ENCODE assay signal across 23 mouse cellular contexts in the genomic region with DNA sequence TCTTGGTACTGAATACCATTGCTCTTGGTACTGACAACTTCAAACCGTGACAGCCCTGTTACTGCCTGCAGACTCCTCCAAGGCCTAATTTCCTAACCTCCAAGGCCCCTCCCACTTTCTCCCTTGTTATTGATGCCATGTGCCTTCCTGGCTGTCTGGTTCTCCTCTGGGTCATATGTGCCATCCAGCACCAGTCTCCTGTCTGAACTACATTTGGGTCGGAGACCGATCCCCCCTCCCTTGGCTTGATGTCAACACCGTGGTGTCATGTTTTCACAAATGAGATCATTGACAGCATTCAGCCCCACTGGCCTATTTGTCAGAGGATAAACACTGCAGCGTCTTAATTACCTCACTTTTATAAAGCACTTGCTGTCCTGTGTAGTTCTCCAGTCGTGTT.
A peak's percentile ranks its signal among the peaks of the same experiment; 100 is the strongest.
DNase-seq lines count a peak whose midpoint lies in the region; ATAC-seq and TF ChIP-seq lines count a peak whose summit lies in the region.
"Had no signal": no experiment of that assay in that cellular context is flagged by ENCODE, and none has a peak within 500 bp of the region (broad histone marks: within the 10 kb centered on the region; RNA-seq: fewer than 3 reads in every experiment).

No protein-coding gene starts in this region.

- no peak for TF ChIP-seq POLR2A in cerebellum, adult 2 months (IDR thresholded peaks at IDR 0.05; ENCODE audit: borderline replicate concordance, insufficient read depth, low read length)

- TF ChIP-seq CTCF in cerebellum, adult 2 months (IDR thresholded peaks at IDR 0.05; ENCODE audit: borderline replicate concordance, insufficient read depth, low read depth, low read length) = no peak
- no peak for TF ChIP-seq CTCF in hindbrain, postnatal 0 days (IDR thresholded peaks at IDR 0.05; ENCODE audit: low read depth)

- peak; percentile 49; the same call in 1 of the 2 replicates for ATAC-seq in hindbrain, postnatal 0 days
- ATAC-seq in hindbrain, embryonic 12.5 days (ENCODE audit: low FRiP score) = no peak
- ATAC-seq: intestine, postnatal 0 days; Patski had no signal

- WGBS in cerebellum, adult 2 months = 40% methylated on average over 6 of the region's 6 CpGs
- WGBS in hindbrain, postnatal 0 days = 32% methylated on average over 6 of the region's 6 CpGs
- 69% methylated on average over 6 of the region's 6 CpGs for WGBS in hindbrain, embryonic 12.5 days

- no peaks in the 10 kb centered on the region for H3K27me3 ChIP-seq in cerebellum, adult 2 months (ENCODE audit: control insufficient read depth, insufficient read depth, low read length)
- no peaks in the 10 kb centered on the region for H3K27me3 ChIP-seq in hindbrain, postnatal 0 days (ENCODE audit: insufficient read depth, low read length)
- H3K27me3 ChIP-seq in hindbrain, embryonic 12.5 days = no peaks in the 10 kb centered on the region
- H3K27me3 ChIP-seq: CH12.LX; embryonic facial prominence, embryonic 12.5 days; embryonic facial prominence, embryonic 15.5 days; Patski had no signal

- H3K4me1 ChIP-seq in cerebellum, adult 2 months (ENCODE audit: control insufficient read depth, insufficient read depth, low read length) = peaks cover 5% of the 10 kb centered on the region
- H3K4me1 ChIP-seq in hindbrain, postnatal 0 days (ENCODE audit: insufficient read depth, low read length) = no peaks in the 10 kb centered on the region
- peaks cover 11% of the 10 kb centered on the region; the same call in 1 of the 2 replicates for H3K4me1 ChIP-seq in hindbrain, embryonic 12.5 days
- H3K4me1 ChIP-seq: embryonic facial prominence, embryonic 12.5 days; embryonic facial prominence, embryonic 15.5 days had no signal

- no peak overlapping the region for H3K4me3 ChIP-seq in cerebellum, adult 2 months (replicated peaks; ENCODE audit: insufficient read depth, low read depth, low read length)
- H3K4me3 ChIP-seq in hindbrain, postnatal 0 days (ENCODE audit: low read length) = no peak overlapping the region
- no peak overlapping the region for H3K4me3 ChIP-seq in hindbrain, embryonic 12.5 days
- H3K4me3 ChIP-seq: embryonic facial prominence, embryonic 12.5 days; embryonic facial prominence, embryonic 15.5 days; heart, adult 2 months had no signal

- no peak overlapping the region for H3K9ac ChIP-seq in hindbrain, postnatal 0 days (replicated peaks; ENCODE audit: low read length)
- H3K9ac ChIP-seq in hindbrain, embryonic 12.5 days = no peak overlapping the region
- H3K9ac ChIP-seq: embryonic facial prominence, embryonic 12.5 days; embryonic facial prominence, embryonic 15.5 days had no signal

- H3K9me3 ChIP-seq in hindbrain, postnatal 0 days (ENCODE audit: low read length) = no peaks in the 10 kb centered on the region
- H3K9me3 ChIP-seq in hindbrain, embryonic 12.5 days (replicated peaks) = no peaks in the 10 kb centered on the region
- H3K9me3 ChIP-seq: embryonic facial prominence, embryonic 12.5 days; embryonic facial prominence, embryonic 15.5 days had no signal

- DNase-seq in cerebellum, postnatal 14 days = peak; percentile 43 to 52
- no peak for DNase-seq in cerebellum, adult 2 months
- DNase-seq in heart, adult 11 months = peak; percentile 59
- DNase-seq in heart, adult 8-10 months (ENCODE audit: low spot score) = no peak
- DNase-seq in hindbrain, postnatal 0 days (ENCODE audit: low spot score) = peak; percentile 38
- peak; percentile 47 for DNase-seq in retina, postnatal 1 day
- no peak for DNase-seq in retina, embryonic 14.5 days (ENCODE audit: low spot score)
- DNase-seq: adrenal gland, postnatal 10 days; adrenal gland, postnatal 36 days; B cell, adult 2 months; cerebellum, adult 8-10 months; cerebellum, postnatal 25 days; gastrocnemius, postnatal 25 days; heart, adult 2 months; kidney, adult 2 months had no signal

- no peaks in the 10 kb centered on the region for H3K36me3 ChIP-seq in hindbrain, postnatal 0 days (ENCODE audit: insufficient read depth, low read length)
- H3K36me3 ChIP-seq in hindbrain, embryonic 12.5 days = no peaks in the 10 kb centered on the region
- H3K36me3 ChIP-seq: embryonic facial prominence, embryonic 12.5 days; embryonic facial prominence, embryonic 15.5 days; G1E had no signal

- no peak overlapping the region for H3K27ac ChIP-seq in cerebellum, adult 2 months (ENCODE audit: insufficient read depth, low read length)
- H3K27ac ChIP-seq in hindbrain, postnatal 0 days = no peak overlapping the region
- H3K27ac ChIP-seq in hindbrain, embryonic 12.5 days = no peak overlapping the region
- H3K27ac ChIP-seq: embryonic facial prominence, embryonic 12.5 days; embryonic facial prominence, embryonic 15.5 days; heart, adult 2 months had no signal

- no peak overlapping the region for H3K4me2 ChIP-seq in hindbrain, postnatal 0 days (ENCODE audit: low read depth, low read length)
- H3K4me2 ChIP-seq in hindbrain, embryonic 12.5 days (replicated peaks) = no peak overlapping the region
- H3K4me2 ChIP-seq: embryonic facial prominence, embryonic 12.5 days; embryonic facial prominence, embryonic 15.5 days; heart, embryonic 11.5 days had no signal

Comparison
In these comparisons a context has a peak if more than half of its experiments do, and no peak if none do; other contexts are left out.
1. DNase-seq: peak in cerebellum, postnatal 14 days (2 of 2), heart, adult 11 months (single experiment), hindbrain, postnatal 0 days (single experiment) and retina, postnatal 1 day (single experiment); none in cerebellum, adult 2 months (0 of 2), heart, adult 8-10 months (single experiment) and retina, embryonic 14.5 days (single experiment).